Mouse (Mus musculus): ENCODE results near the gene Timp4. TPM values are rescaled to one million over a fixed set of nuclear protein-coding genes. Genes with fewer than 3 reads are reported as not detected.

Gene Timp4
- polyA plus RNA-seq, 1 experiment from 2014 or later: 0.15 TPM

GRCm38 (mm10) chr6:115273346-115273745 is 21.3 kb upstream of the Timp4 start:
- 85% methylated on average over 10 of the region's 10 CpGs for WGBS
- Histone ChIP-seq H3K36me3 (replicated peaks) (no peaks in the 10 kb centered on the region), H3K4me1 (peaks cover 8% of the 10 kb centered on the region), H3K27ac (no peak overlapping the region), H3K27me3 (ENCODE audit: poor library complexity, severe bottlenecking) (no peaks in the 10 kb centered on the region), H3K9me3 (no peaks in the 10 kb centered on the region), H3K4me3 (no peak overlapping the region)
- no peak for DNase-seq (ENCODE audit: extremely low spot score, low spot score)

GRCm38 (mm10) chr6:115271866-115272271 is 19.9 kb upstream of the Timp4 start:
- Histone ChIP-seq H3K36me3 (replicated peaks) (no peaks in the 10 kb centered on the region), H3K27me3 (ENCODE audit: poor library complexity, severe bottlenecking) (no peaks in the 10 kb centered on the region), H3K4me1 (peaks cover 8% of the 10 kb centered on the region), H3K9me3 (no peaks in the 10 kb centered on the region), H3K27ac (no peak overlapping the region), H3K4me3 (no peak overlapping the region)
- 36% methylated on average over 4 of the region's 4 CpGs for WGBS
- no peak for DNase-seq (ENCODE audit: extremely low spot score, low spot score)

GRCm38 (mm10) chr6:115271326-115271725 is 19.3 kb upstream of the Timp4 start:
- Histone ChIP-seq H3K4me1 (peaks cover 8% of the 10 kb centered on the region), H3K27ac (no peak overlapping the region), H3K27me3 (ENCODE audit: poor library complexity, severe bottlenecking) (no peaks in the 10 kb centered on the region), H3K36me3 (replicated peaks) (no peaks in the 10 kb centered on the region), H3K9me3 (no peaks in the 10 kb centered on the region), H3K4me3 (no peak overlapping the region)
- 82% methylated on average over 3 of the region's 3 CpGs for WGBS
- DNase-seq (ENCODE audit: extremely low spot score, low spot score): no peak

DNA sequence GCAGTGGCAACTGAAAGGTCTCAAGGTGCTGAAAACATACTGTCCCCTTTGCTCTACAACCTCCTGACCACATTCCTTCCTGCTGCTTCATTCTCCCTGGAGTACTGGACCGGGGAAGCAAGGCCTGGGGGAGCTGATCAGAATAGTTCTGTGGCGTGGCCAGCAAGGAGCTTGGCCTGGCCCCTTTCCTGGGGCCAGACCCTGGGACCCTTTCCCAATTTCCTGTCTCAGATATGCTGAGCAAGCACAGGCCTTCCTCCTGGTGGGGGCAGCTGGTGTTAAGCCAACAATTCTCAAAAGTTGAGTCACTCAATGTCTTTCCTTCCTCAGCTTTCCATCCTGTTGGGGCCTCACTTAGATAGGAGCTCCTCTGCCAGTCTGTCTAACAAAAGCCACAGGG is 18.1 kb upstream of the Timp4 start:
- WGBS: 75% methylated on average over 2 of the region's 2 CpGs

DNA sequence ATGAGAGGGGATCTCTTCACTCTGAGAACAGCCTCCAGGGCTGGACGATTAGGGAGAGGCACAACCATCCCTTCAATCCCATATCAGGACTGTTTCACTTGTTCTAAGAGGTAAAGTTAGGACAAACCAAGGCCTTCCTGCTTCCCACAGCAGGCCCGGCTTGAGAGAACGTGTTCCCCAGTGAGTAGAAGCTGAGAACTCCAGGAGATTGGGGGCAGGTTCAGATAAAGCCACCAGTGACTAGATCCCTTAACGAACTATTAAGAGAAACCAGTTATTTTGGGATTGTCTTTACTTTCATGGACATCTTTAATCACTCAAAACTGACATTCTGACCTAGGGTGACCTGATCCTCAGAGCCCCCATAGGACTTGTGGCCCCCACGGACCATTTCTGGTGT is 17.6 kb upstream of the Timp4 start:
- Histone ChIP-seq H3K9me3 (no peaks in the 10 kb centered on the region), H3K27me3 (ENCODE audit: poor library complexity, severe bottlenecking) (no peaks in the 10 kb centered on the region), H3K4me1 (peaks cover 8% of the 10 kb centered on the region), H3K4me3 (no peak overlapping the region), H3K27ac (no peak overlapping the region), H3K36me3 (replicated peaks) (no peaks in the 10 kb centered on the region)
- 77% methylated on average over 5 of the region's 5 CpGs for WGBS
- DNase-seq (ENCODE audit: extremely low spot score, low spot score): no peak

More for the DNA sequence above, 18.1 kb upstream of the Timp4 start:
- Histone ChIP-seq H3K36me3 (replicated peaks) (no peaks in the 10 kb centered on the region), H3K4me1 (peaks cover 8% of the 10 kb centered on the region), H3K9me3 (no peaks in the 10 kb centered on the region), H3K4me3 (no peak overlapping the region), H3K27ac (no peak overlapping the region), H3K27me3 (ENCODE audit: poor library complexity, severe bottlenecking) (no peaks in the 10 kb centered on the region)
- no peak for DNase-seq (ENCODE audit: extremely low spot score, low spot score)

DNA sequence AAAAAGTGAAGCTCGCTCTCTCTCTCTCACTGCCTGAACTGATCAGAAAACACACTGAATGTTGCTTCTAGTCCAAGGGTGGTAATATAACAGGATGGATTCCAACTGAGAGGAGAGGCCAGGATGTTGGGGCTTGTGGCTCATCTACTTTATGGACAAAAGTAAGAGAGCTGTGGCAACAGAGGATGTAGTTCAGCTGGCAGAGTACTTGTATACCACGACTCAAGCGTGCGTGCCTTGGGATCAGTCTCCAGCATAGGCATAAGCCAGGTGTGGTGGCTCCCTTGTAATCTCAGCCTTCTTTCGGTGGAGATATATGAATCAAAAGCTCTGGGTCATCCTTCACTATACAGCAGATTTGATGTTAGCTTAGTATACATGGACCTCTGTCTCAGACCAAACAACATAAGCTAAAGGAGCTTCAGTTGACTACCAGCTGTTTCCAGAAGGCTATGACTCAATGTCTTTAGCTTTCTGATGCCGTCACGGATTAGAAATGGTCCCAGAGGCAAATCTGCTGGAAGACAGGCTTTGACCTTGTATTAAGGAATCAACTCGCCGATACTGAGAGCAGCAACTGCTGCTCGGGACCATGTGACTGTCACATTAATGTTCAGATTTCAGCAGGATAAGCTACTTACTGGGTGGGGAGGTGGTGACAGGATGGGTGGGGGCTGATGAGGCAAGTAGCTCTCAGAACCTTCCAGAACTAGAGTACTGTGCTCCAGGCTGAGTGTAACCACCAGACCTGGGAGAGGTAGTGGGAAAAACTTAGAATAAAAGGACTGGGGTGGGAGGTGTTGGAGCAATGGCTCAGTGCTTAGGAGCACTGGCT is 16.8 kb upstream of the Timp4 start:
- H3K4me1 ChIP-seq: peaks cover 8% of the 10 kb centered on the region
- H3K27me3 ChIP-seq (ENCODE audit: poor library complexity, severe bottlenecking): no peaks in the 10 kb centered on the region
- H3K9me3 ChIP-seq: no peaks in the 10 kb centered on the region
- H3K27ac ChIP-seq: no peak overlapping the region
- no peak overlapping the region for H3K4me3 ChIP-seq
- no peaks in the 10 kb centered on the region for H3K36me3 ChIP-seq (replicated peaks)
- no peak for DNase-seq (ENCODE audit: extremely low spot score, low spot score)
- WGBS: 90% methylated on average over 10 of the region's 10 CpGs

GRCm38 (mm10) chr6:115267916-115268315 is 15.9 kb upstream of the Timp4 start:
- Histone ChIP-seq H3K9me3 (no peaks in the 10 kb centered on the region), H3K36me3 (replicated peaks) (no peaks in the 10 kb centered on the region), H3K27ac (no peak overlapping the region), H3K4me1 (peaks cover 8% of the 10 kb centered on the region), H3K27me3 (ENCODE audit: poor library complexity, severe bottlenecking) (no peaks in the 10 kb centered on the region), H3K4me3 (no peak overlapping the region)
- WGBS: 67% methylated on average over 2 of the region's 2 CpGs
- DNase-seq (ENCODE audit: extremely low spot score, low spot score): peak; percentile 49

DNA sequence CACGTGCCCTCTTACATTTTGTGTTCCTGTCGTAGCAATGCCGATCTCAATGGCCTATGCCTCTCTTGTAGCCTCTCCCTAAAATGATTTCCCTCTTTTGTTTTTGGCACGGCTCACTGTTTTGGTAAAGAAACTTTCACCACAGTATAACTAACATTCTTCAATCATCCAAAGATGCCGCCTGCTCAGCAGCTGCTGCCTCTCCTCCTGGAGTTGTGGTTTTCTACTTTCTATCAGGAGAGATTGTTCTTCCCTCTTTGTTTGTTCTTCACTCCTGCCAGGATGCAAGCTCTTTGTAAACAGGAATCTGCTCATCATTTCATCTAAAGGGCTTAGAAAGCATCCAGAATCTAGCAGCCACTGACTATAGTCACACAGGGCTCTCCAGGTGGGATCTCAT is 14.8 kb upstream of the Timp4 start:
- Histone ChIP-seq H3K27ac (no peak overlapping the region), H3K27me3 (ENCODE audit: poor library complexity, severe bottlenecking) (no peaks in the 10 kb centered on the region), H3K36me3 (replicated peaks) (no peaks in the 10 kb centered on the region), H3K4me3 (no peak overlapping the region), H3K4me1 (peaks cover 4% of the 10 kb centered on the region), H3K9me3 (no peaks in the 10 kb centered on the region)
- 91% methylated on average over 5 of the region's 5 CpGs for WGBS
- DNase-seq (ENCODE audit: extremely low spot score, low spot score): no peak

DNA sequence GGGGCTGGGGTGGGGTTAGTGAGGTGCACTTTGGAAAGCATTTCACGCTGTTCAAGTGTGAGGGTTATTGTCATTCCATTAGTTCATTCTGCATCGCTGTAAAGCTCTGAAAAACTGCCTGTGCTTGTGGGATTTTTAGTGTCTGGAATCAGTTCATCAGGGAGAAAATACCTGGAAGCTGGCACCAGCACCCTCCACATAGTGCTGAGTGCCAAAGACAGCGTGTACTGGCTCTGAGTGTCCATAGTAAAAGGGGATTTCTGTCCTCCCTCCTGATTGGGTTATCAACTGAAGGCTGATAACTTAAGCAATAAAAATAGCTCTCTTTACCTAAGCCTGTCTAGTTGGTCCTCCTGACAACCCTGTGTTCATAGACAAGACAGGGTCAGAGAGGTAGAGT is 8.5 kb upstream of the Timp4 start:
- Histone ChIP-seq H3K27me3 (ENCODE audit: poor library complexity, severe bottlenecking) (no peaks in the 10 kb centered on the region), H3K27ac (no peak overlapping the region), H3K4me1 (no peaks in the 10 kb centered on the region), H3K4me3 (no peak overlapping the region), H3K36me3 (replicated peaks) (no peaks in the 10 kb centered on the region), H3K9me3 (no peaks in the 10 kb centered on the region)
- no peak for DNase-seq (ENCODE audit: extremely low spot score, low spot score)
- 94% methylated on average over 3 of the region's 3 CpGs for WGBS

DNA sequence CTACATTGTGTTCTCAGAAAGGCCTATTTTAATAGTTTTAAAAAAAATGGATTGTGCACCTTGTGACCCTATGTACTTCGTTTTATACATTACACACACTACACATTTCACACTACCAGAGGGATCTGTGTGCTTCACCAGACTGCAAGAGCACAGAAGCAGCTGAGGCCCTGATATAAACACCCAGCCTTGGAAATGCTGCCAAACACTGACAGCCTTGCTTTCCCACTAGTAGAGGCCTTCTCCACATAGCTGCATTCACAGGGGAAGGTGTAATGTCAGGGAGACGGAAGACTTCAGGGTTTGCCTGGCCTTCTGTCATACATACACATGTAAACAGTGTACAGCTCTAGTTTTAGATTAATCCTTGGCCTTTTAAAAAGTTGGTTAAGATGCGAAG is 3.2 kb upstream of the Timp4 start:
- DNase-seq (ENCODE audit: extremely low spot score, low spot score): no peak
- H3K27ac ChIP-seq: no peak overlapping the region
- no peaks in the 10 kb centered on the region for H3K36me3 ChIP-seq (replicated peaks)
- H3K4me3 ChIP-seq: no peak overlapping the region
- WGBS: 82% methylated on average over 3 of the region's 3 CpGs
- no peaks in the 10 kb centered on the region for H3K9me3 ChIP-seq
- peaks cover 27% of the 10 kb centered on the region for H3K27me3 ChIP-seq (ENCODE audit: poor library complexity, severe bottlenecking)
- H3K4me1 ChIP-seq: peaks cover 18% of the 10 kb centered on the region

DNA sequence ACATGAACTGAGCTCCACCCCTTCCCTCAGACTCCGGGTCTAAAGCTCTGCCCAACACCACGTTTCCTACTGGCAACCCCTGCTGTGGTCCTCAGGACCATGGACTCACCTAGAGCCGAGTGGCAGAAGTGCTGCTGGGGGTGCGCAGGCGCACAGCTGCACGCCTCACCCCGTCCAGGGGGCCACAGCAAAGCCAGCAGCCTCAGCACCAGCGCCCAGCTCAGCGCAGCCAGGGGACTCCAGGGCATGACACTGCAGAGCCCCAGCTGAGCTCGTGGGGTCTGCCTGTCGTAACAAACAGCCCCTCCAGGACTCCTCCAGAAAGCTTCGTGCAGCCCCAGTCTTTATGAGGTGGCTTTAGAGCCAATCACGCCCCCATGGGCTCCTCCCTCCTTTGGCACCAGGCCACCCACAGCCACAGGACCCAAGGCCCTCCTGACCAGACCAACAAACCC is 447 bp downstream of the Timp4 start:
- no peak for DNase-seq (ENCODE audit: extremely low spot score, low spot score)
- Histone ChIP-seq H3K27ac (peak overlapping the region; percentile 48; the same call in 1 of the 2 replicates), H3K36me3 (replicated peaks) (no peaks in the 10 kb centered on the region), H3K4me1 (peaks cover 26% of the 10 kb centered on the region), H3K27me3 (ENCODE audit: poor library complexity, severe bottlenecking) (peaks cover 33% of the 10 kb centered on the region), H3K4me3 (peak overlapping the region; percentile 33), H3K9me3 (no peaks in the 10 kb centered on the region)
- 6% methylated on average over 13 of the region's 13 CpGs for WGBS

DNA sequence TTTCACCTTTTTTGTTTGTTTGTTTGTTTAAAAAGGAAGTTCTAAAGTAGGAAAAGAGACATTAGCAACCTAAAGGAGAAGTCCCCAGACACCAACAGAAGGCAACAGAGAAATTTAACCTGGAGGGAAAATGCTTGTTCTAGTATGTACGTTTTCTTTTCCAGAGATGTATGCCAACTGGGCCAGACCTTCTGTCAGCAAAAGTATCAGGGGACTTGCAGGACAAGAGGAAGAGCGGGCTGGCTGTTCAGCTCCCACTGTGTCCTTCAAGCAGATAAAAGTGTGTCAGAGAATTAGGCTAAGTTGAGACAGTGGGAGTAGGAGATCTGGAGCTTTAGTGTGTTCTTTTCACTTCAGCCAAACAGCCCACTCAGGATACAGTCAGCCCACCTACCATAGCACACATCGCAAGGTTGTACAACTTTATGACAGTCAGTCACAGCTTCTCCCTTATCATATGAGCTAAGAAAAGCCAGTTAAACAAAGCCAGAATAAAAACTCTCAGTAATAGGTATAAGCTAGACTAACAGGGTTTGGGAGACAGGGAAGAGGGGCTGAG is 6.4 kb downstream of the Timp4 start:
- Histone ChIP-seq H3K4me1 (peaks cover 8% of the 10 kb centered on the region), H3K36me3 (replicated peaks) (no peaks in the 10 kb centered on the region), H3K4me3 (no peak overlapping the region), H3K9me3 (no peaks in the 10 kb centered on the region), H3K27ac (no peak overlapping the region), H3K27me3 (ENCODE audit: poor library complexity, severe bottlenecking) (peaks cover 10% of the 10 kb centered on the region)
- 91% methylated on average over 3 of the region's 3 CpGs for WGBS
- DNase-seq (ENCODE audit: extremely low spot score, low spot score): no peak

DNA sequence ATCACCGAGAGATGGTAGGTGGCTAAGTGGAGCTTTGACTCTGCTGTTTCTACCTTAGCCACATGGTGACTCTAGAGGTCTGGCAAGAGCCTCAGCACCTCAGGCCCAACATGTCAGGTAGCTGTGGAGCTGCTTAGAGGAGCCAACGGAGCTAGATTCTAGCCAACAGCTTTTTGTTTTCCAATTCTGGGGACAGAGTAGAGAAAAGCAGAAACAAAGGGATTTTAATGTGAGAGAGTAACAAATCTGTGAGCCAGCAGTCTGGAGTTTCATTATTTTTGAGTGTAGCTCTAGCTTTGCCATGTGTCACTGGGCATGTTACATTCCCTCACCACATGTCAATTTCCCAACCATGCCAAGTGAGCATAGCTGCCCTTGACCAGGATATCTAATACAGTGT is 7.8 kb downstream of the Timp4 start:
- WGBS: 84% methylated on average over 2 of the region's 2 CpGs
- no peak for DNase-seq (ENCODE audit: extremely low spot score, low spot score)
- Histone ChIP-seq H3K4me3 (no peak overlapping the region), H3K27ac (no peak overlapping the region), H3K27me3 (ENCODE audit: poor library complexity, severe bottlenecking) (no peaks in the 10 kb centered on the region), H3K9me3 (no peaks in the 10 kb centered on the region), H3K4me1 (peaks cover 8% of the 10 kb centered on the region), H3K36me3 (replicated peaks) (no peaks in the 10 kb centered on the region)

All from forebrain, embryonic 10.5 days (tissue).